Mouse (Mus musculus) intestine, embryonic 14.5 days (tissue): ENCODE measurements around the gene Glipr1. TPM values are rescaled to one million over a fixed set of nuclear protein-coding genes. Genes with fewer than 3 reads are reported as not detected.
A peak's percentile ranks its signal among the peaks of the same experiment; 100 is the strongest.
"Not testable (repeated sequence)": the region's sequence is repeated elsewhere in the genome, so short reads cannot be mapped to it uniquely, and the experiment has no call there.

ENCODE experiments used
- ATAC-seq: fragments of 200-750 bp; cut with Nextera tagmentation; replicated peaks from 2 replicates; pipeline ENCODE4 v1.8.0; 2017; ENCODE audit warnings: low read depth, moderate number of reproducible peaks, moderate TSS enrichment, moderate library complexity; ENCODE audit not compliant: low FRiP score, low TSS enrichment
- DNase-seq: peaks from one replicate; pipeline ENCODE4 v3.0.0-alpha.2; 2018; ENCODE audit warnings: low spot score
- H3K27ac ChIP-seq: fragments of 300-500 bp; sonication (generic); 2 replicates; pipeline ENCODE4 v1.5.1; 2014; ENCODE audit warnings: low read depth, mild to moderate bottlenecking, control low read depth
- H3K27me3 ChIP-seq: fragments of 300-500 bp; sonication (generic); replicated peaks from 2 replicates; pipeline ENCODE4 v1.6.1; 2014; ENCODE audit warnings: low read length, control low read depth; ENCODE audit not compliant: control insufficient read depth, insufficient read depth
- H3K36me3 ChIP-seq: fragments of 300-500 bp; sonication (generic); 2 replicates; pipeline ENCODE4 v1.6.1; 2014; ENCODE audit warnings: low read length, control low read depth; ENCODE audit not compliant: control insufficient read depth, insufficient read depth
- H3K4me1 ChIP-seq: fragments of 300-500 bp; sonication (generic); replicated peaks from 2 replicates; pipeline ENCODE4 v1.6.1; 2014; ENCODE audit warnings: low read length, control low read depth, mixed read lengths; ENCODE audit not compliant: control insufficient read depth, insufficient read depth
- H3K4me2 ChIP-seq: fragments of 300-500 bp; sonication (generic); 2 replicates; pipeline ENCODE4 v1.6.1; 2014; ENCODE audit warnings: low read length
- H3K4me3 ChIP-seq: fragments of 300-500 bp; sonication (generic); 2 replicates; pipeline ENCODE4 v1.5.1; 2014; ENCODE audit warnings: low read depth, low read length, control low read depth, mixed read lengths
- H3K9ac ChIP-seq: fragments of 300-500 bp; sonication (generic); 2 replicates; pipeline ENCODE4 v1.6.1; 2014; ENCODE audit warnings: mild to moderate bottlenecking, low read length
- H3K9me3 ChIP-seq: fragments of 300-500 bp; sonication (generic); 2 replicates; pipeline ENCODE4 v1.6.1; 2016; ENCODE audit warnings: low read length, control low read depth; ENCODE audit not compliant: control insufficient read depth
- whole genome bisulfite sequencing: fragments of 180-500 bp; shearing (Covaris S2); extraction: QIAGEN DNeasy Blood & Tissue Kit; methylation state at CpG from one replicate; pipeline ENCODE4 v1.1.7; 2014; 5-methylcytosine and 5-hydroxymethylcytosine counted together
- polyA plus RNA-seq: library from polyadenylated mRNA; unstranded; fragments of >200 nt; fragmentation: Nextera tagmentation; extraction: Ambion mirVana; gene quantifications from 2 replicates; pipeline ENCODE4 v1.2.1, GENCODE M21; 2014

Gene Glipr1
- polyA plus RNA-seq, result 9.7 and 10.1 TPM in 2 replicates

- Histone ChIP-seq H3K9me3 (no peaks in the 10 kb centered on the region), H3K4me1 (no peaks in the 10 kb centered on the region), H3K4me2 (no peak within 1 kb of the TSS), H3K27me3 (no peaks in the 10 kb centered on the region), H3K9ac (no peak within 1 kb of the TSS), H3K27ac (no peak within 1 kb of the TSS), H3K4me3 (no peak within 1 kb of the TSS), H3K36me3 (no peaks in the 10 kb centered on the region)
- no peak for ATAC-seq
- no peak for DNase-seq
- WGBS, result 64% methylated on average over 9 of the region's 9 CpGs
These were observed at the start of gene Glipr1 for GRCm38 (mm10) chr10:112002544-112003215. Gene Glipr1, minus strand, starts transcription at chr10:112002631.

GRCm38 (mm10) chr10:112051956-112052355 lies 49.5 kb upstream of the Glipr1 start:
- not testable (repeated sequence) for H3K27ac ChIP-seq, H3K36me3 ChIP-seq, ATAC-seq, DNase-seq, H3K9me3 ChIP-seq, H3K9ac ChIP-seq, H3K4me3 ChIP-seq, H3K4me1 ChIP-seq, H3K4me2 ChIP-seq, H3K27me3 ChIP-seq
- WGBS, result 84% methylated on average over 2 of the region's 2 CpGs

- ATAC-seq, result no peak
- no peak overlapping the region for H3K27ac ChIP-seq
These were observed 48.8 kb upstream of the Glipr1 start for GRCm38 (mm10) chr10:112051220-112051619.

GRCm38 (mm10) chr10:112044283-112044682 lies 41.9 kb upstream of the Glipr1 start:
- not testable (repeated sequence) for H3K9ac ChIP-seq, H3K9me3 ChIP-seq, H3K36me3 ChIP-seq, DNase-seq, H3K4me1 ChIP-seq, H3K27me3 ChIP-seq, H3K4me2 ChIP-seq, H3K4me3 ChIP-seq, H3K27ac ChIP-seq
- ATAC-seq, result peak; percentile 36; the same call in 1 of the 2 replicates
- 28% methylated on average over 14 of the region's 14 CpGs for WGBS

More at GRCm38 (mm10) chr10:112051220-112051619, 48.8 kb upstream of the Glipr1 start:
- no peaks in the 10 kb centered on the region for H3K9me3 ChIP-seq
- no peak overlapping the region for H3K4me2 ChIP-seq
- no peak overlapping the region for H3K9ac ChIP-seq
- no peak for DNase-seq
- no peaks in the 10 kb centered on the region for H3K27me3 ChIP-seq
- no peaks in the 10 kb centered on the region for H3K36me3 ChIP-seq
- H3K4me3 ChIP-seq, result no peak overlapping the region
- no peaks in the 10 kb centered on the region for H3K4me1 ChIP-seq

- 69% methylated on average over 9 of the region's 9 CpGs for WGBS
- ATAC-seq, H3K4me3 ChIP-seq, H3K27ac ChIP-seq, H3K4me2 ChIP-seq, H3K9me3 ChIP-seq, H3K27me3 ChIP-seq, H3K9ac ChIP-seq, DNase-seq, H3K36me3 ChIP-seq, H3K4me1 ChIP-seq: not testable (repeated sequence)
These were observed 41.1 kb upstream of the Glipr1 start for GRCm38 (mm10) chr10:112043523-112043922.

- H3K9ac ChIP-seq, H3K9me3 ChIP-seq, H3K4me3 ChIP-seq, H3K27me3 ChIP-seq, H3K4me1 ChIP-seq, H3K27ac ChIP-seq, H3K36me3 ChIP-seq, DNase-seq, ATAC-seq, H3K4me2 ChIP-seq: not testable (repeated sequence)
- WGBS, result 87% methylated on average over 3 of the region's 3 CpGs
These were observed 26.3 kb upstream of the Glipr1 start for GRCm38 (mm10) chr10:112028689-112029088.

- no peaks in the 10 kb centered on the region for H3K9me3 ChIP-seq
- H3K9ac ChIP-seq, result no peak overlapping the region
- no peaks in the 10 kb centered on the region for H3K4me1 ChIP-seq
- DNase-seq (no peak), ATAC-seq (no peak)
- H3K27me3 ChIP-seq, result no peaks in the 10 kb centered on the region
- no peaks in the 10 kb centered on the region for H3K36me3 ChIP-seq
- no peak overlapping the region for H3K4me3 ChIP-seq
- no peak overlapping the region for H3K27ac ChIP-seq
- WGBS, result 74% methylated on average over 2 of the region's 2 CpGs
- H3K4me2 ChIP-seq, result no peak overlapping the region
These were observed 21.2 kb upstream of the Glipr1 start for GRCm38 (mm10) chr10:112023585-112023984.

GRCm38 (mm10) chr10:112009511-112009910 lies 7.1 kb upstream of the Glipr1 start:
- H3K4me3 ChIP-seq, DNase-seq, H3K4me2 ChIP-seq, H3K27ac ChIP-seq, ATAC-seq, H3K27me3 ChIP-seq, H3K36me3 ChIP-seq, H3K9ac ChIP-seq, H3K4me1 ChIP-seq, H3K9me3 ChIP-seq: not testable (repeated sequence)
- 78% methylated on average over 1 of the region's 1 CpGs for WGBS
